Mouse (Mus musculus) spleen, postnatal 0 days (tissue): Measurements from ENCODE around the gene Tns2. TPM values are rescaled to one million over a fixed set of nuclear protein-coding genes. Genes with fewer than 3 reads are reported as not detected.

ENCODE experiments used
- polyA plus RNA-seq: library from polyadenylated mRNA; unstranded; fragments of >200 nt; fragmentation: Nextera tagmentation; extraction: Ambion mirVana; gene quantifications from 2 replicates; pipeline ENCODE4 v1.2.1, GENCODE M21; 2015

Gene Tns2
- 12.3 and 17.0 TPM in 2 replicates for polyA plus RNA-seq

DNA sequence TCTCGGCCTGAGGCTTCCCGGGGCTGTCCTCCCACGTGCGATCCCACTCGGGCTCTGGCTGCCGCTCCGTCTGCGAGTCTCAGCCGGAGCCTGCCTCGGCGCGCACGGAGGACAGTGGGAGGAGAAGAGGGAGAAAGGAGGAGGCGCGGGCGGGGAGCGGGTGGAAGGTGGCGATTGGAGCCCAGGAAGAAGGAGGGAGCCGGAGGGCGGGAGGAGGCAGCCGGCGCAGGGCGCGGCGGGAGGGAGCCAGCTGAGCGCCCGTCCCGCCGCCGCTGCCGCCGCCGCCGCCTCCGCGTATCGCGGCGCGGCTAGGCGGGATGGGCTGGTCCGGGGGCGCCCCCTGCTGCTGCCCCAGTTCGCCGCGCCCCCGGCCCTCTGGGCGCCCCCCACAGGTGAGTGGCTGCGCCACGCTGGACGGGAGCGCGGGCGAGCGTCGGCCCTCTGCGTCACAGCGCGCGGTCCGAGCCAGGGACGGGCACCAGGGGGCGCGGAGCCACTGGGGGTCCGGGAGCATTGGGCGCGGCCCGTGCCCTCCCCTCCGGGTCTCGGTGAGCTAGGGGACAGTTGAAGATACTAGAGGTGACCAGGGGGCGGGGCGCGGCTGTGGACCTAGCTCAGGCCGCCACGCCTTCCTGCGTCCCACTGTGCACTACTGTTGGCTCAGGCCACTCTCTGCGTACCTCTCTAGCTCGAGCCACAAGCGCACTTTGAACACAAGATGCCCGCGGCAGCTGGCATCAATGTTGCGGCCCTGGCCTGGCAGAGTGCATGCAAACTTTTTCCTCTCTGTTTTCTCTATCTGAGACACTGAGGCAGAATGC is at the start of gene Tns2:
Gene Tns2 (plus strand): TSS at position 253 of the 821 bp plus-strand sequence.

GRCm38 (mm10) chr15:102073559-102074069 is 26.6 kb upstream of the Tns2 start, which contains the start of gene Eif4b:
TSS of gene Eif4b (plus strand) at chr15:102073773.

DNA sequence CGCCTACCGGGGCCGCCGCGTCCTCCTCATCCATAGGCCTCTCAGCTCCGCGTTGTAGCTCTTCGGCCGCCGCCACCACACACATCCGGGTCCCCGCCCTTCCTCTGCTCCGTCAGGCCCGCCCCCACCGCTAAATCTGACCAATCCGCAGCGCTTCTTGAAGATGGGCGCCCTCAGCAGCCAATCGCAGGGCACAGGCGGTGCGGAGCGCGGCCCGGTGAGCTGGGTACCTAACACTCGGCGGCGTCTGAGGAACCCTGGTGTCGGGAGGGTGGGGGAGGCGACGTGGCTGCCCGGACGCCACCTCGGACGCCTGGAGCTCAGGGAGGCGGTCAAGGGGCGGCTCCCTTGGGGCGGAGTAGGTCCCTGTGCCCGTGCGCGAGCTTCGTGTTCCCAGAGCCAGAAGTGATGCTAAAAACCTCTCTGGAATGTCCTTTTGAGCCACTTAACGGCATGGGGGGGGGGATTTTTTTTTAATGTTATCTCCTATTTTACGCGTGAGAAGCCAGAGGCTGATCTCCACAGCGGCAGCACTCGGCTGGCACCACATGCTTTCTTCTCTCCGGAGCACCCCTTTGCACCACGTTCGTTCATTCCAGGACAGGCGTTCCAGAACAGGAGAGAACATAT is 36.0 kb downstream of the Tns2 start, which contains the start of gene Spryd3:
Gene Spryd3 (minus strand): TSS at position 106 of the 630 bp plus-strand sequence.

GRCm38 (mm10) chr15:102144274-102144711 is 44.1 kb downstream of the Tns2 start, which contains the start of gene Igfbp6:
TSS of gene Igfbp6 (plus strand) at chr15:102144362.

DNA sequence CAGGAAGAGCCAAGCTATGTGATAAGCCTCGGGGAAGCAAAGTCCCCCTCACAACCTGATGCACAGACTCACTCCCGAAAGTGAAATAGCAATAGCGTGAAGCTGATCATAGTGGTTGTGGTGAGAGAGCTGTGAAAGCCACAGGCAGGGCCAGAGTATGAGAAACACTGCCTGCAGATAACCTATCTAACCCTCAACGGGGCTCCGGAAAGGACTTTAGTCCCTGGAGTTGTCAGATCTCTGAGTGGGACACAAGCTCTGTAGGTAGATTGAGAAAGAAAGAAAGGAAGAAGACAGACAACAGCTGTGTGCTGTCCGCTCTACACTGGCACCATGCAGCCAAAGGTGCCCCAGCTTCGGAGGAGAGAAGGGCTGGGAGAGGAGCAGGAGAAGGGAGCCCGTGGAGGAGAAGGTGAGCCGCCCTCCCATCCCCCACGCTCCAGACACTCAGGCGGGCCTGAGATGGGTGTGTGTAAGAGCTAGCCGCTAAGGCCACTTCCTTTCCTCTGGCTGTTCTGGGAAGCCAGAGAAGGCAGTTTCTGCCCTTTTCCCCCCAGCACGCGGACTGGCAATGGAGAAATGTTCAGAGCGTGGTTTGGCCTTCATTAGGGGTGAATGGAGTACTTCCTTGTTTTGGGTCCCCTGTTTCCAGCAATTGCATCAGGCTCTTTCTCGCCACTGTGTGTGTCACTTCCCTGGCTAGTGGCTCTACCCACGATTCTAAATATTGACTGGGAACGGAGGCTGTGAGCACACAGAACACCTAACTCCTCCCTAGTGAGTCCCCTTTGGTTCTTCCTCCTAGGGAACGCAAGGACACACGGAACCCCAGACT is 50.3 kb downstream of the Tns2 start, which contains the start of gene Soat2:
Gene Soat2 (plus strand): TSS at position 226 of the 835 bp plus-strand sequence.

Other genes with a start within 250 kb of the Tns2 start
- gene Krt1, start 249.6 kb upstream of the Tns2 start, polyA plus RNA-seq = 0.40 and 0.72 TPM in 2 replicates
- gene Krt77, start 230.7 kb upstream of the Tns2 start, polyA plus RNA-seq = not detected in 2 replicates
- gene Krt76, start 207.5 kb upstream of the Tns2 start, polyA plus RNA-seq = not detected in 2 replicates
- gene Krt4, start 175.7 kb upstream of the Tns2 start, polyA plus RNA-seq = 0.59 and 1.5 TPM in 2 replicates
- gene Krt79, start 160.1 kb upstream of the Tns2 start, polyA plus RNA-seq = 0.12 and 0.16 TPM in 2 replicates
- gene Krt78, start 146.1 kb upstream of the Tns2 start, polyA plus RNA-seq = not detected in 2 replicates
- gene Krt8, start 95.9 kb upstream of the Tns2 start, polyA plus RNA-seq = 9.5 and 10.6 TPM in 2 replicates
- 6.5 and 7.8 TPM in 2 replicates for gene Krt18, start 72.2 kb upstream of the Tns2 start, polyA plus RNA-seq
- gene Eif4b, start 26.6 kb upstream of the Tns2 start, polyA plus RNA-seq = 65.4 and 69.7 TPM in 2 replicates
- gene Spryd3, start 35.8 kb downstream of the Tns2 start, polyA plus RNA-seq = 12.9 and 13.5 TPM in 2 replicates
- gene Igfbp6, start 43.9 kb downstream of the Tns2 start, polyA plus RNA-seq = 38.6 and 49.8 TPM in 2 replicates
- 3.5 and 3.6 TPM in 2 replicates for gene Soat2, start 50.1 kb downstream of the Tns2 start, polyA plus RNA-seq
- 22.1 and 24.1 TPM in 2 replicates for gene Zfp740, start 102.8 kb downstream of the Tns2 start, polyA plus RNA-seq
- 19.8 and 23.5 TPM in 2 replicates for gene Csad, start 104.3 kb downstream of the Tns2 start, polyA plus RNA-seq
- gene Itgb7, start 131.5 kb downstream of the Tns2 start, polyA plus RNA-seq = 26.2 and 29.5 TPM in 2 replicates
- gene Rarg, start 157.1 kb downstream of the Tns2 start, polyA plus RNA-seq = 6.2 and 8.1 TPM in 2 replicates
- 0.05 TPM in 1 of 2 replicates, not detected in the other for gene Gm9918, start 170.2 kb downstream of the Tns2 start, polyA plus RNA-seq
- gene Mfsd5, start 179.0 kb downstream of the Tns2 start, polyA plus RNA-seq = 33.1 and 39.4 TPM in 2 replicates
- gene Espl1, start 195.9 kb downstream of the Tns2 start, polyA plus RNA-seq = 21.9 and 25.0 TPM in 2 replicates
- 257 and 291 TPM in 2 replicates for gene Pfdn5, start 225.7 kb downstream of the Tns2 start, polyA plus RNA-seq
- gene Myg1, start 231.3 kb downstream of the Tns2 start, polyA plus RNA-seq = 53.5 and 57.2 TPM in 2 replicates